Mouse (Mus musculus) liver, embryonic 16.5 days (tissue): ENCODE measurements at regions not wholly inside any gene's neighbourhood (a gene's known extent, or its start where the extent isn't known, plus 50 kb on each side); places are given as distances from the start of the nearest gene placed in this dataset.
A peak's percentile ranks its signal among the peaks of the same experiment; 100 is the strongest.

Experiments used
- ATAC-seq: fragments of 200-750 bp; cut with Nextera tagmentation; 2 replicates; pipeline ENCODE4 v1.8.0; 2017; ENCODE audit warnings: low read depth, mild to moderate bottlenecking, moderate number of reproducible peaks, moderate library complexity
- H3K27ac ChIP-seq: fragments of 300-500 bp; sonication (generic); 2 replicates; pipeline ENCODE4 v1.5.1; 2014; ENCODE audit warnings: mild to moderate bottlenecking, low read length
- H3K27me3 ChIP-seq: fragments of 300-500 bp; sonication (generic); 2 replicates; pipeline ENCODE4 v1.6.1; 2014; ENCODE audit warnings: low read depth, low read length, mixed read lengths; ENCODE audit not compliant: control insufficient read depth, insufficient read depth
- H3K36me3 ChIP-seq: fragments of 300-500 bp; sonication (generic); 2 replicates; pipeline ENCODE4 v1.6.1; 2014; ENCODE audit warnings: mild to moderate bottlenecking; ENCODE audit not compliant: control insufficient read depth, insufficient read depth
- H3K4me1 ChIP-seq: fragments of 300-500 bp; sonication (generic); 2 replicates; pipeline ENCODE4 v1.6.1; 2014; ENCODE audit warnings: low read depth, low read length, mixed read lengths; ENCODE audit not compliant: control insufficient read depth
- H3K4me2 ChIP-seq: fragments of 300-500 bp; sonication (generic); 2 replicates; pipeline ENCODE4 v1.6.1; 2014; ENCODE audit warnings: low read depth, low read length, mixed read lengths
- H3K4me3 ChIP-seq: fragments of 300-500 bp; sonication (generic); 2 replicates; pipeline ENCODE4 v1.5.1; 2014; ENCODE audit warnings: low read depth, mild to moderate bottlenecking, low read length
- H3K9ac ChIP-seq: fragments of 300-500 bp; sonication (generic); 2 replicates; pipeline ENCODE4 v1.6.1; 2014; ENCODE audit warnings: low read depth, low read length
- H3K9me3 ChIP-seq: fragments of 300-500 bp; sonication (generic); replicated peaks from 2 replicates; pipeline ENCODE4 v1.6.1; 2016; ENCODE audit warnings: low read length; ENCODE audit not compliant: control insufficient read depth
- WGBS: fragments of 180-500 bp; shearing (Covaris S2); extraction: QIAGEN DNeasy Blood & Tissue Kit; methylation state at CpG from one replicate; pipeline ENCODE4 v1.1.7; 2014; ENCODE audit not compliant: insufficient replicate concordance; 5-methylcytosine and 5-hydroxymethylcytosine counted together

DNA sequence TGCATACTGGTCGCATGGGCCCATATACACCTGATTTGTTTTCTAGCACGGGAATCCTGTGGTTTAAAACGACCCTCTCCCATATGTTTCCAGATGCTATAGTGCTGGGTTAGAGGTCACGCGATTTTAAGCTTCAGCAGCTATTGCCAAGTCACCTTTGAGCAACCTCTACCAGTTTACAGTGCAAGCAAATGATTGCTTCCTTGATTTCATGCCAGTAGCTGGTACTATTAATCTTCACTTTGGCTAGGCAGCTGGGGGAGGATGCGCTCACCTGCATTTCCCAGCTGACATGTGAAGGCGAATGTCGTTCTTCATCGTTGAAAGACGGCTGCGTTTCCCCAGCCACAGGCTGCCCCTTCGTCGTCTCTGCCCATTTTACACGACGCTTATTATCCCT is 254.2 kb downstream of the Uaca start:
- Histone ChIP-seq H3K4me1 (no peaks in the 10 kb centered on the region), H3K36me3 (no peaks in the 10 kb centered on the region), H3K9me3 (no peaks in the 10 kb centered on the region), H3K27me3 (no peaks in the 10 kb centered on the region), H3K4me2 (no peak overlapping the region), H3K27ac (no peak overlapping the region), H3K4me3 (no peak overlapping the region), H3K9ac (no peak overlapping the region)
- ATAC-seq = no peak
- 71% methylated on average over 15 of the region's 15 CpGs for WGBS

DNA sequence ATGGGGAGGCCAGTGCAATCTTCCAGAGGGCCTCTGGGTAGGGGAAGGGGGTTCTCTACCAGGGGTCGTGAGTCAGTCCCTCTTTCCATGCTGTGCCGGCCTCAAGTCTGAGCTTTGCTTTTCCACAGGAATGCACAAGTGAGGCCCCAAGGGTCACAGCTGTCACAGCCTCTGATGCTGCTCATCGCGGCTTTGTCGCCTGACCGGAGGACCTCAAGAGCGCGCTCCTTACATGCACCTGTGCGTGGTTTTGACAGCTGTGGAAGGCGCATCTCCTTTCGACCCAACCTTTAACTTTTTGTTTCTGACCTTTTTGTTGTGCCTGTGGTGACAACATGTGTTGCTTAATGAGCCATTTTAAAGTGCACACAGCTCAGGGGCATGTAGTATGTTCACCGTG is 258.3 kb downstream of the Uaca start:
- no peaks in the 10 kb centered on the region; the same call in 1 of the 2 replicates for H3K4me1 ChIP-seq
- 81% methylated on average over 12 of the region's 12 CpGs for WGBS
- no peaks in the 10 kb centered on the region for H3K36me3 ChIP-seq
- no peaks in the 10 kb centered on the region for H3K9me3 ChIP-seq
- H3K4me2 ChIP-seq = no peak overlapping the region
- ATAC-seq = no peak
- H3K27ac ChIP-seq = no peak overlapping the region
- no peaks in the 10 kb centered on the region for H3K27me3 ChIP-seq
- no peak overlapping the region for H3K9ac ChIP-seq
- H3K4me3 ChIP-seq = no peak overlapping the region

DNA sequence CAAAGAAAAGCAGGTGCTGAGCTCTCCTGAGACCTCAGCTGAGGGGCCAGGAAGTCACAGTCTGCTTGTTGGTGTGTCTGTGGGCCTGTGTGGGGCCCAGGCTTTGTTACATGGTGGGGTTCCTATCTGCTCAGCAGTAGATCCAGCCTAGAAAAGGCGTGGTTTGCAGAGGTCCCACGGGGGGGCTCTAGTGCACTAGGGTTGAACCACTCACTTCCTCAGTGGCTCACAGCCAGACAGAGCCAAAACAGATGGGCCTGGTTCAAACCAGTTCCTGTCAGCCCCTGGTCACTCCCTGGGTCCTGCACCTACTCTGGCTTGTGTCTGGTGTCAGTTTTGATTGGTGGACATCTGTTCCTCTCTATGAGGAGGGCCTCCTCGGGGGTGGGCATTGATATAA is 260.1 kb downstream of the Uaca start:
- H3K36me3 ChIP-seq = no peaks in the 10 kb centered on the region
- H3K9ac ChIP-seq = no peak overlapping the region
- 3% methylated on average over 3 of the region's 3 CpGs for WGBS
- H3K27me3 ChIP-seq = no peaks in the 10 kb centered on the region
- no peak overlapping the region for H3K27ac ChIP-seq
- no peak overlapping the region for H3K4me3 ChIP-seq
- peak; percentile 32; the same call in 1 of the 2 replicates for ATAC-seq
- H3K4me1 ChIP-seq = no peaks in the 10 kb centered on the region; the same call in 1 of the 2 replicates
- no peaks in the 10 kb centered on the region for H3K9me3 ChIP-seq
- no peak overlapping the region for H3K4me2 ChIP-seq

DNA sequence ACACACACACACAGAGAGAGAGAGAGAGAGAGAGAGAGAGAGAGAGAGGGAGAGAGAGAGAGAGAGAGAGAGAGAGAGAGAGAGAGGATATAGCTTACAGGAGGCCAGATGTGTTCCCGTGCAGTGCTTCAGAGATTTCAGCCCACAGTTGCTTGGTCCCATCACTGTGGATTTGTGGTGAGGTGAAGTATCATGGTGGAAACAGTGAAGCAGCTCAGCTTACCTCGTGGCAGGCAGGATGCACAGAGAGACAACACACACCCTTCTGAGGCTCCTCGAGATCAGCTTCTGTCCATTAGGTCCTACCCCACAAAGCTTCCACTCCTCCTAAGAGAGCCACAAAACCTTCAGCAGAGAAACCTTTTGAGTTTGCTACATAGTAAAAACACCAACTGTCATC is 261.1 kb downstream of the Uaca start:
- no peaks in the 10 kb centered on the region; the same call in 1 of the 2 replicates for H3K4me1 ChIP-seq
- H3K36me3 ChIP-seq = no peaks in the 10 kb centered on the region
- no peak overlapping the region for H3K9ac ChIP-seq
- ATAC-seq = no peak
- no peaks in the 10 kb centered on the region for H3K27me3 ChIP-seq
- 43% methylated on average over 3 of the region's 3 CpGs for WGBS
- H3K4me2 ChIP-seq = no peak overlapping the region
- no peaks in the 10 kb centered on the region for H3K9me3 ChIP-seq
- H3K27ac ChIP-seq = no peak overlapping the region
- no peak overlapping the region for H3K4me3 ChIP-seq

DNA sequence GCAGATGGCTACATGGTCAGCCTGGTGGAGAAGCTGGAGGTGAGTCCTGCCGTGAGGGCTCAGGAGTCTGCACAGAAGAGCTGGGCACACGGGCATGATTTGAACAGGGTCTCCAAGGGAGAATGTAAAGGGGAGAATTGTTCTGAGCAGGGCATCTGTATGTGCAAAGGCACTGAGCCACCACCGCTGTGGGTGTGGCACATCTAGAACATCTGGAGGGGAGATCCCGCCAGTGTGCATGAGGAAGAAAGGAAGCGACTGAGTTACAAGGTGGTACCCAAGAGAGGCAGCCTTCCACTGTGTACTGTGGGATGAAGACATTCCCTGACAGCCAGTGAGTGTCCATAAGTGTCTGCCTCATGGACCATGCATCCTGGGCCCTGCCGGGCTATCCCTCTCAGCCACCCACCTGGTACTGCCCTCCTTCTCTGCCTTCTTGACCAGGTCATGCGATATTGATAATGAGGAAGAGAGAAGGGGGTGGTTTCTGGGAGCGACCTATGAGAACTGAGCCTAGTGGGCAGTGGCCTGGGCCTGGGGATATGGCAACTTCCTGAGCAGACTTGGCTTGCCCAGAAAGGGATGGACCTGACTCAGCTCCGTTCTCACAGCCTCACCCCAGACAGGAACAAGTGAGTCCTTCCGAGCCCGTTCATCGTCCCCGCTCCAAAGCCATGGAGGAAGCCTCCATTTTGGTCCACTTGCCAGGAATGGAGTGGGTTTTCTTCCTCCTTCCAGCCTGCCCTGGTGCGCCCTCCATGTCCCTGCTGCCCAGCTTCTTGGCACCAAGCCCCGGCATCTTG is 261.8 kb downstream of the Uaca start:
- H3K4me1 ChIP-seq = no peaks in the 10 kb centered on the region; the same call in 1 of the 2 replicates
- 32% methylated on average over 15 of the region's 15 CpGs for WGBS
- H3K4me3 ChIP-seq = no peak overlapping the region
- H3K9ac ChIP-seq = no peak overlapping the region
- peak; percentile 13; the same call in 1 of the 2 replicates for ATAC-seq
- H3K4me2 ChIP-seq = no peak overlapping the region
- no peaks in the 10 kb centered on the region for H3K9me3 ChIP-seq
- no peak overlapping the region for H3K27ac ChIP-seq
- no peaks in the 10 kb centered on the region for H3K36me3 ChIP-seq
- no peaks in the 10 kb centered on the region for H3K27me3 ChIP-seq

DNA sequence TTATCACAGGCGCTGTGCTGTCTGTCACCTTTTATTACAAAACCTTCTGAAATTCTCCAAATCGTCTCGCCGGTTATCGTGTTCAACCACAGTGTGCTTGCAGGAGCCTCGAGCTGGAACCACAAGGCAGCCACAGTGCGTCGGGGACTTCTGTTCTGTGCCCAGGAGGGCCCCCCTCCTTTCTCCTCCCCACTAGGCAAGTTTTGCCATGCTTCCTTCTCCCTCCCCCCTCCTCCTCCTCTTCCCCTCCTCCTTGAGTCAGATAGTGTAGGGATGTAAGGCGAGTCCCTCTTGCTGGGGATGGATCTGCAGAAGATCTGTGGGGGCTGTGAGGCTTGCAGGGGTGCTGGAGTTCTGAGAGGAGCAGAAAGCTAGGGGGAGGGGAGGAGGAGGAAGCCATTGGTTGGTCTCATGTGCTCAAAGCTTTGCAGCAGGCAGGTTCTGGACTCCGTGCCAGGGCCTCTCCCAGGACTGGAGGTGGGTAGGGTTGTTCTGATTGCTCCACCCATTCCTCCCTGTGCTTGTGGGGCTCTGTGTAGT is 262.5 kb downstream of the Uaca start:
- Histone ChIP-seq H3K4me2 (peak overlapping the region; percentile 26; the same call in 1 of the 2 replicates), H3K36me3 (no peaks in the 10 kb centered on the region), H3K4me3 (no peak overlapping the region), H3K4me1 (no peaks in the 10 kb centered on the region; the same call in 1 of the 2 replicates), H3K27me3 (no peaks in the 10 kb centered on the region), H3K9ac (no peak overlapping the region), H3K27ac (no peak overlapping the region), H3K9me3 (no peaks in the 10 kb centered on the region)
- 12% methylated on average over 10 of the region's 10 CpGs for WGBS
- peak; percentile 16; the same call in 1 of the 2 replicates for ATAC-seq

DNA sequence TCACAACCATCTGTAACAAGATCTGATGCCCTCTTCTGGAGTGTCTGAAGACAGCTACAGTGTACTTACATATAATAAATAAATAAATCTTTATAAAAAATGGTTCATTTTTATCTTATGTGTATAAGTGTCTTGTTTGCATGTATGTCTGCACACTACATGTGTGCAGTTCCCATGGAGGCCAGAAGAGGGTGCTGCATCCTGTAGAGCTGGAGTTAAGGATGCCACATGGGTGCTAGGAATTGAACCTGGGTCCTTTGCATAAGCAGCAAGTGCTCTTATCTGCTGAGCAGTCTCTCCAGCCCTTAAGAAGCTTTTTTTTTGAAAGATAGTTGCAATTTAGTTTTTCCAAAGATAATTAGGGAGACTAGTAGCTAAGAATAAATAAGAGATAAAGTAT is 264.9 kb downstream of the Uaca start:
- no peak overlapping the region for H3K9ac ChIP-seq
- no peaks in the 10 kb centered on the region; the same call in 1 of the 2 replicates for H3K4me1 ChIP-seq
- H3K36me3 ChIP-seq = no peaks in the 10 kb centered on the region
- H3K27ac ChIP-seq = no peak overlapping the region
- no peak overlapping the region for H3K4me3 ChIP-seq
- no peak for ATAC-seq
- no peaks in the 10 kb centered on the region for H3K27me3 ChIP-seq
- no peaks in the 10 kb centered on the region for H3K9me3 ChIP-seq
- H3K4me2 ChIP-seq = no peak overlapping the region

DNA sequence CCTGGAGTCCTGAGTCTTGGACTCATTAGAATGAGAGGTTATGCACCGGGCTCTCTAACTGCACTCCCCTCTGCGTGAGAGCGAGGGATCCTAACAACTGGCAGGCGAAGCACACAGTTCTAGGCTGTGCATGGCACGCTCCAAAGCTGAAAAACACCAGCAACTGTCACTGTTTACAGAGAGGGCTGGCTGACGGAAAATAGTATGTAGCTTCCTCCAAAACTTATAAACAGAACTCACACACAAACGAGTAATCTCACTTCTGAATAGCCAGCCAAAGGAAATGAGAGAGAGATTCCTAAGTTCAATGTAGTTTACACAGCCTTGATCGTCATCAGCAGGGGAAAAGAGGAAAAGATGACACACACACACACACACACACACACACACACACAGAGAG is 266.6 kb downstream of the Uaca start:
- no peaks in the 10 kb centered on the region for H3K9me3 ChIP-seq
- no peaks in the 10 kb centered on the region for H3K27me3 ChIP-seq
- no peak overlapping the region for H3K4me2 ChIP-seq
- no peaks in the 10 kb centered on the region; the same call in 1 of the 2 replicates for H3K4me1 ChIP-seq
- WGBS = 52% methylated on average over 8 of the region's 8 CpGs
- no peak overlapping the region for H3K27ac ChIP-seq
- no peak overlapping the region for H3K9ac ChIP-seq
- no peak overlapping the region for H3K4me3 ChIP-seq
- H3K36me3 ChIP-seq = no peaks in the 10 kb centered on the region
- no peak for ATAC-seq

DNA sequence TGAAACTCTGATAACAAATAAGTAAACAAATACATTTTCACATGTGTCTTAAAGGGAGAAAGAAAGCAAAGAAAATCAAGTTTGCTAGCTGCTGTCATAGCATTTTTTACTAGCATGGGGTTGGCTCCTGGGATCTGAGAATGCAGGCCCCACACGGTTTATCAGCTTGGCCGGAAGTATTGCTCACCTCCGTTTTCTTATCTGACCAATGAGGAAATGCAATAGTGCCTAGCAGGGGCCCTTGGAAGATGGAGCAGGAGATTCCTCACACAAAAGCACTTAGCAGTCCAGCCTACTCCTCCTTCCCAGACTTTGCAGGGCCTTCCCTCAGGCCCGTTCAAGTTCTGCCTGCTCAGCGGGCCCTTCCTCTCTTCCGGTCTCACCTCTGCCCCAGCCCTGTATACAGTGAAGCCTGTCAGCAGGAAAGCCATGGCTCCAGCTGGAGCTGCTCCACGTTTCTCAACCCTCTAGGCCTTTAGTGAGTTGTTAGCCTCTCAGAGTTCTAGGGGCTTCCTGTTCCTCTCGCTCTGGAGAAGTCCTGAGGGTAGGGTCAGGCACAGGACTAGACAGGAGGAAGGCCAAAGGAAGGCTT is 270.5 kb downstream of the Uaca start:
- Histone ChIP-seq H3K4me1 (no peaks in the 10 kb centered on the region), H3K27ac (no peak overlapping the region), H3K9ac (no peak overlapping the region), H3K9me3 (no peaks in the 10 kb centered on the region), H3K4me2 (no peak overlapping the region), H3K36me3 (no peaks in the 10 kb centered on the region), H3K4me3 (no peak overlapping the region), H3K27me3 (no peaks in the 10 kb centered on the region)
- 20% methylated on average over 8 of the region's 8 CpGs for whole genome bisulfite sequencing
- no peak for ATAC-seq
